Mouse (Mus musculus) 3T3-L1 (cell line): ENCODE measurements around the gene Naaa.

Experiments
- DNase-seq: peaks from one replicate; pipeline ENCODE4 v3.0.0-alpha.2; 2015; ENCODE audit warnings: low read depth, low spot score

Naaa gene

GRCm38 (mm10) chr5:92277437-92278394, at the start of gene Naaa:
Gene Naaa (minus strand): TSS chr5:92278170.
- peak; percentile 87 for DNase-seq

DNA sequence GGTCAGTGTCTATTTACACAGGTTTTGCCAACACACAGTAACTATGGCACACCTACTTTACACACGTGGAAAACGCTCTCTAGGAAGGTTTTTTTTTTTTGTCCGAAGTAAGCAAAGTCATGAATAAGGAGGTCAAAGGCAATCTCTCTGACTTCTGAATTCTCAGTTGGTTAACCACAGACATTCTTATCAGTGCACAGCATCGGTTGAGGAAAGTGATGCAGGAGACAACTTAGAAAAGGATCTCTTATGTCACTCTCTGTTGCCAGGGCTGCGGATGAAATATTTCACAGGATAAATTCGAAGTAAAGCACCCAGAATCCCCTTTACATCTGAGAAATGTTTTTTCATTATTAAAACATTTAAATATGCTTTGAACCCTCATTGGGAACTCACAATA, 49.4 kb upstream of the Naaa start:
- no peak for DNase-seq

DNA sequence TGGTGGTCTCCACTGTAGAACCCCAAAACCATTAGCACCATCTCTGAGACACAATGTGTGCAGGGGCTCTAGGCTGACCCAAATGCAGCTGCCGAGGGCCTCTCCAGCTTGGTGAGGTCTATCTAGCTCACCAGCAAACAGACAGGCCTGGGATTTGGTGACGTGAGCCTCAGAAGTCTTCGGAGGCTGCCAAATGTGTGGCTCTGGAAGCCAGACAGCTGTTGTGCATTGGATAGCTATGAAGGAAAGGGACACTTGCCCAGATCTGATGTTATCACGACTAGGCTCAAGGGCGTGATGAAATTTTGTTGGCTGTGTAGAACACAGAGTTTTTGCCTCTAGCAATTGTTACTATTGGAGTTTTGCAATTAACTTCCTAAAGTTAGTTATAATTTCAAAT, 45.3 kb upstream of the Naaa start:
- peak; percentile 71 for DNase-seq

- DNase-seq: no peak
These were observed 44.6 kb upstream of the Naaa start for GRCm38 (mm10) chr5:92322612-92323011.

DNA sequence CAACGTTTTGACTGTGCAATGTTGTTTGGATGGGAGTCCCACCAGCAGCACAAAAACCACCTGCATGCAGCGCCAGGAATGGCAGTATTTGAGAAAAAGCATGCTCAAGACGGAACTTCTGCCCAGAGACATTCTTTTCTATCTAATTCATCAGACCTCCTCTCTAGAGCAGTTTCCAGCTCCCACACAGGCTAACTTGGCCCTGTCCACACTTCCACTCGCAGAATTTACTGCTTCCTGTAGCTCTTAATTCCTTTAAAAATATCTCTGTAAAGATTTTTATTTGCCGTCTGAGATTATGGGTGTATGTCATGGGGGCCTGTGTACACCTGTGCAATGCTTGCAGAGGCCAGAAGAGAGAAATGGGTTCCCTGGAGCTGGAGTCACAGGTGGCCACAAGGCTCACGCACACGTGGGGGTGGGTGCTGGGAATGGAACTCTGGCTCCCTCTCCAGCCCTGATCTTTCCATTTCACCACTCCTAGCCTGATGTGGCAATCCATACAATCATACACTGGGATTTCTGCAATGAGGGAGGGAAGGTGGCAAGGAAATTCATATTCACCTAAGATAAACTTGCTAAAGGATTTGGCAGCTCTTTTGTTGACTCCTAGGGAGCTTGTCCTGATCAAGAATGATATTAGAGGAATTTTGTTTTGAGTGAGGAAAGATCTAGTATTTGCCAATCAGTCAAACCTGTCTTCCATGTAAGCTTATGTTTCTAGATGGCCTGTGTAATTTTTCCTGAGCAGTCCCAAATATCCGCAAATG, 43.8 kb upstream of the Naaa start:
- DNase-seq: no peak

GRCm38 (mm10) chr5:92318596-92318995, 40.6 kb upstream of the Naaa start:
- no peak for DNase-seq

DNA sequence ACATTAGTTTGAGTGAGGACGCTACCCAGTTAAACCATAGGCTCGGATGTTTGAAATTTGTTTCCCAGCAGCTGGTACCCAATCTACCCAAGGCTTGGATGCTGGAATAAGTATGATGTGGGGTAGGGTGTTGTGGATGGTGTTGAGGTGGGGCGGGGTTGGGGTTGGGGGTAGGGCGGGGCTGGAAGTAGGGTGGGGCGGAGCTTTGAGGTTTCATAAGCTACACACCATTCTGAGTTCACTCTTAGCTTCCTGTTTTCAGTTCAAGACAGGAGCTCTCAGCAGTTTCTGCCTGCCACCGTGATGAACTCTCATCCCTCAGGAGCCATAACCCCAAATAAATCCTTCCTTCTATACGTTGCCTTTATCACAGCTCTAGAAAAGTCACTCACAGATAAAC, 40.1 kb upstream of the Naaa start:
- no peak for DNase-seq

DNA sequence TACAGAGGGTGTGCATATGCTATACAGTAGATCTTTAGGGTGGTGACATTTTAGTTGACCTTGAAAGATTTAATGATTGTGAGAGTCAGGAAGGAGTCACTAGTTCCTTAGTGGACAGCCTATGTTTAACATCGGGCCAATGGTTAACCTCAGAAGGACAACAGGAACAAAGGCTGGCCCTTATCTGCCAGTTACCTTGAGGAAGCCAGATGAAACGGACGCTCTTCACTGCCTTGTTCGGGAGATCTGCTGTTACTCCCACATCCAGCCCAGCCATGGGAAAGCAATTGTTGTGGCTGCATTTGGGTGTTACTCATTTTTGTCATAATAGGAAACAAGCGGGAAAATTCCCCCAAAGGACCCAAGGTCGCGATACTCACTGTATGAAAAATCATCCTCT, 35.8 kb upstream of the Naaa start:
- DNase-seq: no peak

DNA sequence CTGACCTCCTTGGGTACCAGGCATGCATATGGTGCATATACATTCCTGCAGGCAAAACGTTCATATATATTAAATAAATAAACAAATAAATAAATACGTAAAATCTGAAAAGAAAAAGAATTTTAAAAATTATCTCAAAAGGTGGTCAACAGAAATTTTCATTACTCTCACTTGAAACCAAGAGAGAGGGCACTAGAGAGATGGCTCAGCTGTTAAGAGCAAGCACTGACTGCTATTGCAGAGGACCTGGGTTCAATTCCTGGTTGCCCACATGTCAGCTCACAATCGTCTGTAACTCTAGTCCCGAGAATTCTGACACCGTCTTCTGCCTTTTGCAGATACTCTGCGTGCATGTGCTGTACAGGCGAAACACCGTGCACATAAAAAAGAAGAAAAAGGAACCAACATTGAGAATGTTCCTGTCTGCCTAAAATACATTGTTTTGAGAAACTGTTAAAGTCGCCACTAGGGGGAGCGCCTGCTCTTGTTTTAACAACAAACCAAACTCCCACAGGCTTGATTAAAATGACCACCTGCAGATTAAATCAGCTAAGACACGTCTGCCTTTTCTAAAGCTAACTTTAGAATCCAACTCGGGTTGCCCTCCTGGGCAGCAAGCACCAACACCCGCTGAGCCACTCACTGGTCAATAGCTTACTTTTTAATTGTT, 34.2 kb upstream of the Naaa start:
- peak; percentile 90 for DNase-seq

- peak; percentile 95 for DNase-seq
These were observed 31.9 kb upstream of the Naaa start, which contains the start of gene Sdad1 for GRCm38 (mm10) chr5:92309681-92310511. Gene Sdad1 (minus strand): TSS chr5:92310479.

GRCm38 (mm10) chr5:92304291-92304690, 26.3 kb upstream of the Naaa start:
- DNase-seq: no peak

DNA sequence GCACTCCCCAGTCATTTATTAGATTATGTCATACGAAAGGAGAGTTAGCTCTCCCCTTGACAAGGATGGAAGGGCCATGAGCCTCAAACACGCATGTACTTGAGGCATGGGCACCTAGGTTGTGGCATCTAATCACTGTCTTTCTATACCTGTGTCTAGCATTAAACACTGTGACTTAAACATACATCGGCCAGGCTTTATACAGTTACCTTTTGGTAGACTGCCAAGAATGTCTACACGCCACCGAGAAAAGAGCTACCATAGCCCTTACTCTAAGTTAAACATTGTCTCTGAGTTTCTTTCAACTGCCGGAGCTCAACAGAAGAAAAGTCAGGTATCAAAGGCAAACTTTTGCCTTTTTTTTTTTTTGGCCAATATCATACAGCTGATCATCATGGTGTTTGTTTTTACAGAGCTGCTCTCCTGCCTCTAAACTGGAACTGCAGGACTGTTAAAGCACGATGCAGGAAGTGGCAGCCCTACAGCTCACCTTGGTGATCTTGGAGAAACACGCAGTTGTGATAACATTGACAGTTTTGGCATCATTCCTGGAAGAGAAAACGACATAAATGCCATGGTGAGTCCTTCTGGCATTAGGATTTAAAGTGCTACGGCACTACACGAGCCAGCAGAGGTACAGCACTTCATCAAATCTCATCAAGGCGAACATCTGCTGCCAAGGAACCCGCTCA, 24.3 kb upstream of the Naaa start:
- DNase-seq: no peak

DNA sequence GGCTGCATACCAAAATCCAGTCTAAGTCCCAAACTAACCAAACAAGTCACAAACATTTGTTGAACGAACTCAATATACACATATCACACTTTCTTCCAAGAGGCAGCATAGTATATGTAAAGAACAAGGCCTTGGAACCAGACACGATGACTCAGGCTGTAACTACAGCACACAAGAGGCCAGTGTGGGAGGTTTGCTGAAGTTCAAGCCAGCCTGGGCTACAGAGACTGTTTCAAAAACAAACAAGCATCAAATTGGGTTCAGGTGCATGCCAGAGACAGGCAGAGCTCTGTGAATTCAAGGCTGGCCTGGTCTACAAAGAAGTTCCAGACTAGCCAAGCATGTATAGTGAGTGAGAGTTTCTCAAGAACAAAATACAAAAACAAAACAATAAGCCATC, 16.6 kb upstream of the Naaa start:
- DNase-seq: no peak

DNA sequence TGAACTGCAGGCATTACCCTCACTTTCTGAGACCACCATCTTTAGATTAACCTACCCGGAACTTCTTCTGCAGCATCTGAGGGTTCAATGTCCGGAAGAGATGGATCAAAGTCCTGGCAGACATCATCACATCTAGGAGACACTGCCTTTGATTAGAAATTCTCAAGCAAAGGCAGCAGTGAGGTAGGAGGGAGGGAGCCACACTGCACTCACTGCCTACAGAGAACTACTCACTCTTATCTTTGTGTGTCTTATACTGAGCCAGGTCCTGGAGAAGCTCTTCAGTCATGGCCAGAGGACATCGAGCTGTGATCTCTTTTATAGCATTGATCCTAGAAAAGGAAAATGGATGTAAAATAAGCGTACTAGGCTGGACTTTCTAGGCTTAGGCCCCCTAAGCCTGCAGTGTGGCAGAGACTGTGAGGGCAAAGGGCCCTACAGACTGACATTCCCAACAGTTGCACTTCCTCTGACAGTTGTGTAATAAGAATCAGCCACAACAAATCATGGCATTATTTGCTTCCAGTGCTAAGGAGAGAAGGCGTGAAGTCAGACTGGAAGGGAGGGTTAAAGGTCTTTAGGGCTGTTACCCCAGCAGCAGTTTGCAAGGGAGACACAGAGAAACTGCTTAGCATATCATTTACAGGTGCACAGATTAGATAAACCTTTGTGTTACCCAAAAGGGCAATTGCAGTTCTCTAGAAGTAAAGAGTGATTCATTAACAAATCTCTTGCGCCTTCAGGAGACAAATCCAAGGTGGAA, 13.9 kb upstream of the Naaa start:
- no peak for DNase-seq

GRCm38 (mm10) chr5:92287840-92288239, 9.9 kb upstream of the Naaa start:
- no peak for DNase-seq

DNA sequence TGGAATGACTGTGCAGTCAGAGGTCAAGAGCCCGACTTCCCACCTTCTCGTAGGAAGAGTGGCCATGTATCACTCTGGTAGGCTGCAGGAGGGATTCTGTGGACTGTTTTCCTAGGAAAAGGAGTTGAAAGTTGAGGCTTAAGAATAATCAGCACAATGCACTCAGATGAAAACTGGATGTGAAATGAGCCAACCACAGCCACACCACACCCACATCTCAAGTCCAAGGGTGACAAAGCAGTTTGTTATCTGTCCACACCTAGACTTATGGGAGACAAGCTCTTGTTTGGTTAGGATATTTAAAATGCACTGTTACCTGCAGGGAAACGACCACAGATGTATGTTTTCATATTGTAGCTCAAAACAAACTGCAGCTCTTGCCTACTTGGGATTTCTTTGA, 5.1 kb upstream of the Naaa start:
- DNase-seq: peak; percentile 69

GRCm38 (mm10) chr5:92282571-92282970, 4.6 kb upstream of the Naaa start:
- peak; percentile 91 for DNase-seq

DNA sequence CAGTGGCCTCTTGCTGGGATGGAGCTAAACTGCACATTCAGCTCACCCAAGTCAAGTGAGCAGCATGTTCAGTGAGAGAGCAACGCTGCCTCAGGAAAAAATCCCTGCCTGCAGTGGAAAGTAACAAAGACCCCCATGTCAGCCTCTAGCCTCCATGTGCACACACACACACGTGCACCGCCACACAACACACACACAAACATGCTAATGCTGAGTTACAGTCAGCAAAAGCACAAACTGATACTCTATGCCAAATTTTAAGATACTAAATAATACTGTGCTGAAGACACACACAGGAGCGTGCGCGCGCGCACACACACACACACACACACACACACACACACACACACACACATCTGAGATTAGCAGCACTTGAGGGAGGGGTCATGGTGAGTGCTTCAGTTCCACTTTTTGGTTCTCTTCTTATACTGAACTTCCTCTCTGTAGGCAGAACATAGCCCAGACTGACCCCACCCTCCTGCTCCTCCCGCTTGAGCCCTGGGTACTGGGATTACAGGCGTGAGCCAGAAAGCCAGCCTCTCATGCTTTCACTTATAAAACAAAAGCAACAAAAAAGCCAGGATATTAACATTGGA, 1.1 kb upstream of the Naaa start:
- DNase-seq: no peak

DNA sequence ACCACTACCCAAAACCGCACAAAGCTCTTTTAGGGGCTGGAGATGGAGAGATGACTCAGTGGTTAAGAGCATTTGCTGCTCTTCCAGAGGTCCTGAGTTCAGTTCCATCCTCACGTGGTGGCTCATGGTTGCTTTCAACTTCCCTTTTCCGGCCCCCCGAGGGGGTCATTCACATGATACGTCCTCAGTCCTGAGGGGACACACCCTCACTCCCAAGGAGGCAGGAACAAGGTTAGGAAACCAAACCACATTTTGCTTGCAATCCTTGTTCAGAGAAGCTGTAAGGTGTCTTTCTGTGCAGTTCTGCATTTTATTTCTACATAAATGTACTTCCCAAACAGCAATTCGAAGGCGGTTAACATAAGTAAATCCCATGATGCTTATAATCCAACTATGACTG, 7.5 kb downstream of the Naaa start:
- no peak for DNase-seq
